Mouse (Mus musculus) neural tube, embryonic 14.5 days (tissue): ENCODE data around the gene Camsap2. TPM values are rescaled to one million over a fixed set of nuclear protein-coding genes. Genes with fewer than 3 reads are reported as not detected.

Experiments used
- ATAC-seq: fragments of 200-750 bp; cut with Nextera tagmentation; 2 replicates; pipeline ENCODE4 v1.8.0; 2017; ENCODE audit warnings: low read depth, mild to moderate bottlenecking, moderate TSS enrichment, moderate library complexity
- H3K27ac ChIP-seq: fragments of 300-500 bp; sonication (generic); 2 replicates; pipeline ENCODE4 v1.5.1; 2014; ENCODE audit warnings: low read depth, mild to moderate bottlenecking, control low read depth, low read length, moderate library complexity, mixed read lengths
- H3K27me3 ChIP-seq: fragments of 300-500 bp; sonication (generic); 2 replicates; pipeline ENCODE4 v1.6.1; 2014; ENCODE audit warnings: low read length; ENCODE audit not compliant: control insufficient read depth, insufficient read depth
- H3K36me3 ChIP-seq: fragments of 300-500 bp; sonication (generic); 2 replicates; pipeline ENCODE4 v1.6.1; 2014; ENCODE audit warnings: low read length, mixed read lengths; ENCODE audit not compliant: control insufficient read depth, insufficient read depth
- H3K4me1 ChIP-seq: fragments of 300-500 bp; sonication (generic); 2 replicates; pipeline ENCODE4 v1.6.1; 2014; ENCODE audit warnings: low read length; ENCODE audit not compliant: control insufficient read depth, insufficient read depth
- H3K4me2 ChIP-seq: fragments of 300-500 bp; sonication (generic); 2 replicates; pipeline ENCODE4 v1.6.1; 2014; ENCODE audit warnings: mild to moderate bottlenecking, low read depth, low read length, control low read depth
- H3K4me3 ChIP-seq: fragments of 300-500 bp; sonication (generic); 2 replicates; pipeline ENCODE4 v1.5.1; 2014; ENCODE audit warnings: low read depth, low read length, control low read depth, mixed read lengths
- H3K9ac ChIP-seq: fragments of 300-500 bp; sonication (generic); replicated peaks from 2 replicates; pipeline ENCODE4 v1.6.1; 2014; ENCODE audit warnings: low read depth, mild to moderate bottlenecking, control low read depth, low read length, mixed read lengths
- H3K9me3 ChIP-seq: fragments of 300-500 bp; sonication (generic); 2 replicates; pipeline ENCODE4 v1.6.1; 2016; ENCODE audit warnings: low read length; ENCODE audit not compliant: control insufficient read depth
- WGBS: fragments of 180-500 bp; shearing (Covaris S2); extraction: QIAGEN DNeasy Blood & Tissue Kit; methylation state at CpG from one replicate; pipeline ENCODE4 v1.1.7; 2014; 5-methylcytosine and 5-hydroxymethylcytosine counted together
- polyA plus RNA-seq: library from polyadenylated mRNA; unstranded; fragments of >200 nt; fragmentation: Nextera tagmentation; extraction: Ambion mirVana; gene quantifications from 2 replicates; pipeline ENCODE4 v1.2.1, GENCODE M21; 2014

Gene Camsap2
- polyA plus RNA-seq, 1 experiment from 2014 or later: 65.6 TPM

DNA sequence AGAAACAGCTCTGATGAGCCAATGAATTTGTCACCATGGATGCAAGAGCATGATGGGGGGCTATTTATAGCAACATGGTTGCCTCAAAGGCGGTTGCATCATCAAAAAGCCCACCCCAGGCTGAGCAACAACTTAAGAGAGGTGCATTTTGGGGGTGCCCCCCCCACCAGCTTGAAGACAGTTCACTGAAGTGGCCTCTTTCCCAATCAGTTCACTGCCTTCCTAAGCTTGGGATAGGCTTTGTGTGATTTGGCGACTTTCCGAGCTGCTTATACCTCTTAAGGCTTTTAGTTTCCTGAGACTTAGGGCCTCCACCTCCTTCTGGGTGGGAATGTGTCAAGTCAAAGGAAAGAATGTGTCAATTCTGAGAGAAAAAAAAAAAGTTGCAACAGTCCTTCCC is 20.1 kb upstream of the Camsap2 start:
- WGBS: 87% methylated on average over 3 of the region's 3 CpGs
- no peak overlapping the region for H3K9ac ChIP-seq
- no peaks in the 10 kb centered on the region for H3K36me3 ChIP-seq
- no peak overlapping the region for H3K27ac ChIP-seq
- H3K4me3 ChIP-seq: no peak overlapping the region
- H3K27me3 ChIP-seq: no peaks in the 10 kb centered on the region
- ATAC-seq: no peak
- no peaks in the 10 kb centered on the region for H3K9me3 ChIP-seq
- H3K4me2 ChIP-seq: no peak overlapping the region
- H3K4me1 ChIP-seq: no peaks in the 10 kb centered on the region

GRCm38 (mm10) chr1:136364711-136365110 is 18.8 kb upstream of the Camsap2 start:
- no peak overlapping the region for H3K4me3 ChIP-seq
- WGBS: 48% methylated on average over 19 of the region's 19 CpGs
- H3K27me3 ChIP-seq: no peaks in the 10 kb centered on the region
- H3K9ac ChIP-seq: no peak overlapping the region
- H3K27ac ChIP-seq: no peak overlapping the region
- H3K9me3 ChIP-seq: no peaks in the 10 kb centered on the region
- H3K36me3 ChIP-seq: no peaks in the 10 kb centered on the region
- H3K4me2 ChIP-seq: no peak overlapping the region
- no peak for ATAC-seq
- H3K4me1 ChIP-seq: no peaks in the 10 kb centered on the region

DNA sequence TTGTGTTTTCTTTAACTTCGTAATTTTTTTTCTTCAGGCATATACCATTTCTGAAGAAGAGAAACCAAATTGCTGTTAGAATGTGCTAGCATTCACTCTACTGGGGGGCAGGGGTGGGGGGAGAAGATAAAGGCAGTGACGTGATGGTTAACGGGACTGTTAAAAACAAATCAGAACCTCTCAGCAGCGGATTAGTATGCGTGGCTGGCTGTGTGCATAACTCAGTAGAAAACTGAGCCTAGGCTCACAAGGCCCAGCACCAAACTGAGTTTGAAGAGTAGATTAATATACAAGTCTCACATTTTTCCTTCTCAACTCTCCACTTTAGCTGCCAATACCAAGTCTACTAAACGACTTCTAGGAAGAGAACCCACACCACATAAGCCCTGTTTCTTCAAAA is 17.1 kb upstream of the Camsap2 start:
- Histone ChIP-seq H3K4me3 (no peak overlapping the region), H3K4me2 (no peak overlapping the region), H3K9me3 (no peaks in the 10 kb centered on the region), H3K27me3 (no peaks in the 10 kb centered on the region), H3K27ac (no peak overlapping the region), H3K9ac (no peak overlapping the region), H3K4me1 (no peaks in the 10 kb centered on the region), H3K36me3 (no peaks in the 10 kb centered on the region)
- 52% methylated on average over 6 of the region's 6 CpGs for WGBS
- ATAC-seq: no peak

DNA sequence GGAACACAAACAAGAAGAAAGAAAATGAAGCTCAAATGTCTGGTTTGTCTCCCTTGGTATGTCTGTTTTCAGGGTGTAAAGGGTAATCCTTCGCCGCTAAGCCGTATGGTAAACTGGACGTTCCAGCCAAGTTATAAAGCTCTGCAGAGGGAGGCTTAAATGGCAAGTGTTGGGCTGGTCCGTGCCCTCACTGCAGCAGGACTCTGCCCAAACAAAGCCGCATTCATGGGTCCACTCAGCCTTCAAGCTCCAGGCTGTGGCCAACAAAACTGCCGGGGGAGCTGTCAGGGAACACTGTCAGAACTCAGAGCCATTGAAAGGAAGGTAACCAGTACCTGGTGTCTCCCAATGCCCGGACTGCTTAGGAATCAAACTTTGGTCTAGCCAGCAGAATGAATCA is 16.7 kb upstream of the Camsap2 start:
- WGBS: 41% methylated on average over 8 of the region's 8 CpGs
- Histone ChIP-seq H3K27me3 (no peaks in the 10 kb centered on the region), H3K4me2 (no peak overlapping the region), H3K36me3 (no peaks in the 10 kb centered on the region), H3K4me1 (no peaks in the 10 kb centered on the region), H3K27ac (no peak overlapping the region), H3K9ac (no peak overlapping the region), H3K9me3 (no peaks in the 10 kb centered on the region), H3K4me3 (no peak overlapping the region)
- no peak for ATAC-seq

DNA sequence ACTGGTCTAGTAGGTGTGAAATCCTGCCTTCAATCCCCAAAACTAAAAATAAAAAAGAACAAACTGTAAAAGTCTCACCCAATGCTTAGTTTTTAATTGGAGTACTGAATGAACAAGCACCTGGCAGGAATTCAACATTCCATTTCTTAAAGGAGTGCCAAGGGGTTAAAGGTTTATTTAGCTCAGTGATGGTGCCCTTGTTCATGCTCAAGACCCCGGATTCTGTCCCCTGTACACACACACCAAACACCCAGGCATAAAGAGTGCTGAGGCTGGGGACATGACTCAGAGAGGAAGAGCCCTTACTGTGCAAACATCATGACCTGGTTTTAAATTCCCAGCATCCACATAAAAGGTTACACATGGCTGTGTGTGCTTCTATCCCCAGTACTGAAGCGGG is 15.5 kb upstream of the Camsap2 start:
- H3K4me2 ChIP-seq: no peak overlapping the region
- H3K9me3 ChIP-seq: no peaks in the 10 kb centered on the region
- ATAC-seq: no peak
- no peaks in the 10 kb centered on the region for H3K36me3 ChIP-seq
- no peak overlapping the region for H3K9ac ChIP-seq
- no peak overlapping the region for H3K4me3 ChIP-seq
- no peak overlapping the region for H3K27ac ChIP-seq
- no peaks in the 10 kb centered on the region for H3K27me3 ChIP-seq
- no peaks in the 10 kb centered on the region for H3K4me1 ChIP-seq
- WGBS: 63% methylated on average over 2 of the region's 2 CpGs

DNA sequence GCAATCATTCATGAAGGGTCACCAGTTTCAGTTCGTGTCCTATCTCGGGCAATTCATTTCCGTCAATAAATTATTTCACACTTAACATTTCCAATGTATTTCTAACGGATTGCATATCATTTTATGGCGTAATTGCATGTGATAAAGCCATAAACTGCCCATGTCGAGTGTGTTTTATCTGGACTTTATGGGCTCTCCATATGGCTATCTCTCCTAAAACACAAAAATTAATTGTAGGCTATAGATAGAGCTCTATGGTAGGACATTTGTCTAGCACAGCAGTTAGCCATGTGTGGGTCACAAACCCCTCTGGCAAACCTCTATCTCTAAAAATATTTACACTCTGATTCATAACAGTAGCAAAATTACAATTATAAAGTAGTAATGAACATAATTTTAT is 15.0 kb upstream of the Camsap2 start:
- no peak overlapping the region for H3K4me2 ChIP-seq
- no peaks in the 10 kb centered on the region for H3K4me1 ChIP-seq
- no peaks in the 10 kb centered on the region for H3K36me3 ChIP-seq
- no peak overlapping the region for H3K27ac ChIP-seq
- H3K9ac ChIP-seq: no peak overlapping the region
- no peaks in the 10 kb centered on the region for H3K9me3 ChIP-seq
- H3K4me3 ChIP-seq: no peak overlapping the region
- WGBS: 52% methylated on average over 6 of the region's 6 CpGs
- H3K27me3 ChIP-seq: no peaks in the 10 kb centered on the region
- ATAC-seq: no peak

- no peak for ATAC-seq
- H3K9ac ChIP-seq: no peak overlapping the region
- no peak overlapping the region for H3K4me2 ChIP-seq
- no peaks in the 10 kb centered on the region for H3K36me3 ChIP-seq
- no peaks in the 10 kb centered on the region for H3K9me3 ChIP-seq
- no peak overlapping the region for H3K4me3 ChIP-seq
- WGBS: 54% methylated on average over 7 of the region's 7 CpGs
- H3K27ac ChIP-seq: no peak overlapping the region
- H3K4me1 ChIP-seq: no peaks in the 10 kb centered on the region
- H3K27me3 ChIP-seq: no peaks in the 10 kb centered on the region
Measured at GRCm38 (mm10) chr1:136358841-136359360, 13.0 kb upstream of the Camsap2 start.

DNA sequence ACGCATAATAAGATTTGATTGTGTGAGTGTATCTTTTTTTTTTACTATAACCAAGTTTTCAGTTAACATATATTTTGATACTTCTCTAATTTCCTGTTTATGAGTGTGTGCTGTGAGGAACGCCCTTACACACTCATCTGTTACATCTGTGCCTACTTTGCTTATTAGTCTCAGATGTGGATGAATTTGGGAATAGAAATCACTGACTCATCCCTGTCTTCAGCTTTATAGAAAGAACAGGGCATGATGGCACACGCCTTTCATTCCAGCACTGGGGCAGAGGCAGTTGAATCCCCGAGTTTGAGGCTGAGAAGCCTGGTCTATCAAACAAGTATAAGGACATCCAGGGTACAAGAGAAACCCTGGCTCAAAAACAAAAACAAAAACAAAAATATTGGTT is 9.7 kb upstream of the Camsap2 start:
- WGBS: 86% methylated on average over 4 of the region's 4 CpGs
- no peaks in the 10 kb centered on the region for H3K36me3 ChIP-seq

GRCm38 (mm10) chr1:136350699-136351200 is 4.8 kb upstream of the Camsap2 start:
- no peak overlapping the region for H3K4me3 ChIP-seq
- H3K4me2 ChIP-seq: no peak overlapping the region
- no peak for ATAC-seq
- H3K4me1 ChIP-seq: 0 out of 2 replicates have a peak, but pooled peaks cover 6% of the 10 kb centered on the region
- H3K9ac ChIP-seq: no peak overlapping the region
- no peaks in the 10 kb centered on the region for H3K27me3 ChIP-seq
- no peaks in the 10 kb centered on the region for H3K36me3 ChIP-seq
- 34% methylated on average over 3 of the region's 3 CpGs for WGBS
- H3K27ac ChIP-seq: no peak overlapping the region
- H3K9me3 ChIP-seq: no peaks in the 10 kb centered on the region

More for the DNA sequence above, 9.7 kb upstream of the Camsap2 start:
- Histone ChIP-seq H3K9ac (no peak overlapping the region), H3K4me1 (0 out of 2 replicates have a peak, but pooled peaks cover 2% of the 10 kb centered on the region), H3K4me2 (no peak overlapping the region), H3K27me3 (no peaks in the 10 kb centered on the region), H3K4me3 (no peak overlapping the region), H3K27ac (no peak overlapping the region), H3K9me3 (no peaks in the 10 kb centered on the region)
- ATAC-seq: no peak
